Mouse (Mus musculus) left cerebral cortex, adult 11 months (tissue): ENCODE measurements around the gene Ccdc92b.
"Not testable (repeated sequence)": the region's sequence is repeated elsewhere in the genome, so short reads cannot be mapped to it uniquely, and the experiment has no call there.

Source experiments
- DNase-seq: peaks from one replicate; pipeline ENCODE4 v3.0.0; 2022; ENCODE audit warnings: low spot score

The Ccdc92b gene

GRCm38 (mm10) chr11:74619201-74619955 lies at the start of gene Ccdc92b:
Gene Ccdc92b, plus strand, starts transcription at chr11:74619605.
- no peak for DNase-seq

- DNase-seq: no peak
Measured at GRCm38 (mm10) chr11:74569735-74570134, 49.7 kb upstream of the Ccdc92b start.

GRCm38 (mm10) chr11:74572459-74573061 lies 46.8 kb upstream of the Ccdc92b start:
- DNase-seq: no peak

- DNase-seq: no peak
Measured at GRCm38 (mm10) chr11:74574768-74575434, 44.5 kb upstream of the Ccdc92b start.

- no peak for DNase-seq
Measured at GRCm38 (mm10) chr11:74575940-74576339, 43.5 kb upstream of the Ccdc92b start.

- DNase-seq: no peak
Measured at GRCm38 (mm10) chr11:74577068-74577467, 42.3 kb upstream of the Ccdc92b start.

GRCm38 (mm10) chr11:74581333-74581732 lies 38.1 kb upstream of the Ccdc92b start:
- DNase-seq: not testable (repeated sequence)

GRCm38 (mm10) chr11:74582464-74582863 lies 36.9 kb upstream of the Ccdc92b start:
- DNase-seq: no peak

- DNase-seq: no peak
Measured at GRCm38 (mm10) chr11:74583824-74584349, 35.5 kb upstream of the Ccdc92b start.

- no peak for DNase-seq
Measured at GRCm38 (mm10) chr11:74584946-74585723, 34.3 kb upstream of the Ccdc92b start.

- DNase-seq: no peak
Measured at GRCm38 (mm10) chr11:74586401-74586800, 33.0 kb upstream of the Ccdc92b start.

GRCm38 (mm10) chr11:74589401-74590238 lies 29.8 kb upstream of the Ccdc92b start:
- no peak for DNase-seq

- no peak for DNase-seq
Measured at GRCm38 (mm10) chr11:74590239-74590596, 29.2 kb upstream of the Ccdc92b start.

- no peak for DNase-seq
Measured at GRCm38 (mm10) chr11:74590691-74591090, 28.7 kb upstream of the Ccdc92b start.

GRCm38 (mm10) chr11:74592246-74592645 lies 27.2 kb upstream of the Ccdc92b start:
- no peak for DNase-seq

GRCm38 (mm10) chr11:74597283-74597989 lies 22.0 kb upstream of the Ccdc92b start:
- no peak for DNase-seq

- DNase-seq: no peak
Measured at GRCm38 (mm10) chr11:74597990-74598337, 21.4 kb upstream of the Ccdc92b start.

GRCm38 (mm10) chr11:74602286-74602685 lies 17.1 kb upstream of the Ccdc92b start:
- DNase-seq: no peak

- no peak for DNase-seq
Measured at GRCm38 (mm10) chr11:74610068-74610467, 9.3 kb upstream of the Ccdc92b start.

- DNase-seq: no peak
Measured at GRCm38 (mm10) chr11:74610545-74611176, 8.7 kb upstream of the Ccdc92b start, which contains the start of gene Rap1gap2. Gene Rap1gap2, minus strand, starts transcription at chr11:74610915.
